Mouse (Mus musculus) bone marrow macrophage, adult 2 months (primary cell): ENCODE measurements around the gene Oit3.

Source experiments
- CTCF ChIP-seq: IDR thresholded peaks from 2 replicates; pipeline ENCODE4 v1.5.1; 2012; ENCODE audit warnings: low read depth, mild to moderate bottlenecking, low read length, moderate library complexity
- POLR2A ChIP-seq: IDR thresholded peaks from 2 replicates; pipeline ENCODE4 v1.6.1; 2012; ENCODE audit warnings: mild to moderate bottlenecking, low read depth, low read length, borderline replicate concordance

DNA sequence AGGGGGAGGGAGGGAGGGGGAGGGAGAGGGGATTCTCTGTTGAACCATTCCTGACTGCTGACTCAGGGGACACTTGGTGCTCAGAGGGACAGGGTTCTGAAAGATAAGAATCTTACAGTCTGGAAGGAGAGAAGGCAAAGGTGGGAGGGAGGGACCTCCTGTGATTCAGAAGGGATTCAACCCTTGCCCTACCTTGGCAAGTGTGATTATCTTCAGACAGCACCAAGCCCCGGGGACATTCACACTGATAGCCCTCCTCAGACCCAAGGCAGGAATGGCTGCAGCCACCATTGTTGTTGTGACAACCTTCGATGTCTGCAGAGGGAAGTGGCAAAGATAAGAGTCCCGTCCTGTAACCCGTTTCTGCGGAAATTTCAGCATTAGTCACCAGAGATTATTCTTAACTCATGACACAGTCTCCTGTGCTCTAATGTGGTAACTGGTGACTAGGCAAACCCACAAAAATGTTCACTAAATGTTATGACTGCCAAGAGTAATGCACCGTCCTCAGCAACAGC lies 10.8 kb downstream of the Oit3 start:
- TF ChIP-seq POLR2A (no peak), CTCF (no peak)
